Mouse (Mus musculus) embryo, embryonic 10.5 days (tissue): ENCODE results near the gene Ccdc180.
A peak's percentile ranks its signal among the peaks of the same experiment; 100 is the strongest.

Experiments
- DNase-seq: peaks from one replicate; pipeline ENCODE4 v3.0.0-alpha.2; 2015; ENCODE audit warnings: low spot score

The Ccdc180 gene

DNA sequence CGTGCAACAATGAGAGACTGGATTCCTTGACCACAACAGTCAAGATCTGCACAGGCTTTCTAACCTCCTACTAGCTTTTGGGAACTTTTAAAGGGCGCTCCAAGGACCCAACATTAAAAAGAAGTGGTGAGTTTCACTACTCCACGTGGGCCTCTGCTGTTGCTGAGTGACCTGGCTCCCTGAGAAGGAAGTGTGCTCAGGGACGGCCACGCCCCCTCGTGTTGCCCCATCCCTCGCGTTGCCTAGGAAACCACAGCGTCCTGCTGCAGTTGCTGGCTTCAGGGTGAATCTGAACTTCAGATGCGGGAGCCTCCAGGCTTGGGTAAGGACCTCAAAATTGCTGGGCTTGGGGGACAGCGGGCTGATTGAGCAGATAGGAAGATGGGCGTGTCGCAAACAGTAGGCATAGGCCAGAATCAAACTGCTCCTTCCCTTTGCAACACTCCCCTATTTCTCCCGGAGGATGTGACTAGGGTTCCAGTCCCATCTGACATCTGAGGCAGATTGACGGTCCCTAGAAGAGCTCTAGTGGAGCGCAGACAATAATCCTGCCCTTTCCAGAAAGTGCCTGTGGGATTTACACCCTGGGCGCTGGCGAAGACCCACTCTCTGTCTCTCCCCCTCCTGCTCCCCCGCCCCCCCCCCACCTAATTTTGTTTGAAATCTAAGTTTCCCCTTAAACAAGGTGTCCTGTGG lies at the start of gene Ccdc180:
Ccdc180 (plus strand) TSS at position 238 of the 696 bp plus-strand sequence.
- peak; percentile 90 for DNase-seq

DNA sequence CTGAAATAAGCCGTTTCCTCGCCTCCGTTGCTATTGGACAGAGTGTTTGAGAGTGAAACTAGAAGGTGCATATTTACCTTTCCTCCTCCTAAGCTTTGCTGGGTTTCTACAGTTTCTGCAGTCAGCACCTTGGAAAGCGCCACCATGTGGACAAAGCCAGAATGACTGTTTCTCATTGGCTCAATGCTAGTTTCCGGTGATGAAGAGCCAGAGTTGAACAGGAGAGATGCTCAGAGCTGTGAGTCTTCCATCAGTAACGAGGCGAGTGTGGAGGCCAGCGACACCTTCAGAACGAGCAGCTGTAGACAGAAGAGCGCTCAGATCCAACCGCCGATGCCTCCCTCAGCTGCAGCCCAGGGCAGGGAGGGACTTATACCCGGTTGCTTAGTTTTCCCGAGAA lies 45.7 kb upstream of the Ccdc180 start:
- DNase-seq: peak; percentile 75

DNA sequence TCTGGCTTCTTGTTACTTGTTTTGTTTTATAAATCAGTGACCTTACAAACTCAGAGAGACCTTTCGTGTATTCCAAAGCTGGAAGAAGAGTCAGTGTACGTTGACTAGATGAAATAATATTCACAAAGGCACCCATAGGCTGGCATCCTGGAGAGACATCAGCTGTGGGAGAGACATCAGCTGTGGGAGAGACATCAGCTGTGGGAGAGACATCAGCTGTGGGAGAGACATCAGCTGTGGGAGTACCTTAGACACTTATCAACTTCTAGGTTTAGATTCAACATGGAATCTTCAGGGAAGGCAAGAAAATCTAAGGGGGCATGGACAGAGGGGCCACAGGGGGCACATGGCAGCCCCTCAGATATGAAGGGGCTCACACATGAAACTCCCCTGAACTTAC lies 43.8 kb upstream of the Ccdc180 start:
- DNase-seq: no peak

DNA sequence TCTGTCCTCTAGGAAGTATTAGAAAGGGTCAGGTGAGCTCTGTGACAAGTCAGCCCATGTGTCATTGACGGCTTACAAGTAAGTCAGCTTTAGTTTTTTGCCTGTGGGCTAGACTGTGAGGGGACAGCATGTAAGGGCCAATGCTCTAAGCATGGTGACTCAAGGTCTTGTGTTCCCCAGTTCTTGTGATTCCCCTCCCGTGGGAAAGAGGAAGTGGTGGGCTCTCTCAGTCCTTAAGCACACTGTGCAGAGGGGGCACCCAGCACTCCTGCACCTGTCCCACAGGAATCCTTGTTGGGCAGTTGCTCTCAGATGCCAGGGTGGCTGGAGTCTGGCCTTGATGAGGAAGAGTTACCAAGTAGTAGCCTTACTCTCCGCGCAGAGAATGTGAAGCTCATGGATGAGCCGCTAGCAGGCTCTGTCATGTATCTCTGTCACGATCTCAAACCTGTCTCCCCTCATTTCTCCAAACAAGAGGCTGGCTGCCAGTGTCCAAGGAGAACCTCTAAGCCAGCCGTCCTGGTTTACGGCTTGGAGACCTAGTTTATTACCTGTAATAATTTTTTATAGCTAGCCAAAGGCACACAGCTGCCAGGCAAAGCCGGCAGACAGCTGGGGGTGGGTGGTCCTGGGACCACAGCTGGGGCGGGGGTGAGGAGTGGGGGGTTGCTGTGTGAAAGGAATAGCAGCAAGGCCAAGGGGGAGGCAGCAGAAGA lies 41.8 kb upstream of the Ccdc180 start, which contains the start of gene Stra6l:
Stra6l (plus strand) TSS at position 556 of the 716 bp plus-strand sequence.
- no peak for DNase-seq

DNA sequence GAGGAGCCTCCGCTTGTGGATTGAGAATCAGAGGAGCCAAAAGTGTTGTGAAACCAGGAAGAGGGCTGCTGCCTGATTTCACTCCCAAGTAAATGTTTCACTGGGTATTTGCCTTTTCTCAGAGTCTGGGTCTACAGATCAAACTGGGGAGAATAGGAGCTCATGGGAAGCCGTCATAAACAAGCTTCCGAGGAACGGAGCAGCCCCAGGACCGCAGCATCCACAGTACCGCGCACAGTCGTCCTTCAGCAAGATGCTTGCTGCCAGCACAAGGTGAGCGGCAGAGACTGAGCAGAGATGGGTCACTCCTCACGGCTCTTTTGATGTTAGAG lies 41.3 kb upstream of the Ccdc180 start:
- no peak for DNase-seq

DNA sequence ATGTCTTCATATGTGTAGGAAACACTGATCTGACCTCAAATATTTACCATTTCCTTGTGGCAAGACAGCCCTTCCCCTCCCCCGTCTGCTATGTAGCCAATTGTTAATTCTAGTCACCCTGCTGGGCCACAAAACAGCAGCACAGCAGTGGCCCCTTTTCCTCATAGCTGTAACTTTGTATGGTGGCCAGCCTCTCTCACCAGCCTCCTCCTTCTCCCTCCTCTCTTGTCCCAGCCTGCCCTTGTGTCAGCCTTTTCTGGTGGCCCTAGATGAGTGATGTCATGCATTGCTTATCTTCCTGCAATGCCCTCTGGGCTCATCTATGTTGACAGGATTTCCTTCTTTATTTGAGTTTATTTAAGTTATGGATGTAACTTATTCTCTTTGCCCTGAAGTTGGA lies 40.7 kb upstream of the Ccdc180 start:
- peak; percentile 29 for DNase-seq

DNA sequence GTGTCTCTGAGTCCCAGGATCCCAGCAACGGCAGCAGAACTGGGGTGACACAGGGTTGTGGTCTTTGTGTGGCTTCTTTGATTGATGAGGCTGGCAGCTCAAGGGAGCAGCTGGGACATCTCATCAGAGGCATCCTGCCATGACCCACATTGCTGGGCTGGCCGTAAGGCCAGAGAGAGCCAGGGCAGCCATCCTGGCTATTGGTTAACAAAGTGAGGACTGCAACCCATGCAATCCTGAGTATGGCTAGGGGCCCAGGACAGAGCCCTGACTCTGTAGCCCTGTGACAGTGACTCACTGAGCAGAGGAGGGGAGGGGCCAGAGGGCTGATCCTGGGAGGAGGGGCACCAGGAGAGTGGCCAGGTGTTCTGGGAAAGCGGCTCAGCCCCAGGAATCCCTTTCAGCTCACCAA lies 38.5 kb upstream of the Ccdc180 start:
- DNase-seq: peak; percentile 32

DNA sequence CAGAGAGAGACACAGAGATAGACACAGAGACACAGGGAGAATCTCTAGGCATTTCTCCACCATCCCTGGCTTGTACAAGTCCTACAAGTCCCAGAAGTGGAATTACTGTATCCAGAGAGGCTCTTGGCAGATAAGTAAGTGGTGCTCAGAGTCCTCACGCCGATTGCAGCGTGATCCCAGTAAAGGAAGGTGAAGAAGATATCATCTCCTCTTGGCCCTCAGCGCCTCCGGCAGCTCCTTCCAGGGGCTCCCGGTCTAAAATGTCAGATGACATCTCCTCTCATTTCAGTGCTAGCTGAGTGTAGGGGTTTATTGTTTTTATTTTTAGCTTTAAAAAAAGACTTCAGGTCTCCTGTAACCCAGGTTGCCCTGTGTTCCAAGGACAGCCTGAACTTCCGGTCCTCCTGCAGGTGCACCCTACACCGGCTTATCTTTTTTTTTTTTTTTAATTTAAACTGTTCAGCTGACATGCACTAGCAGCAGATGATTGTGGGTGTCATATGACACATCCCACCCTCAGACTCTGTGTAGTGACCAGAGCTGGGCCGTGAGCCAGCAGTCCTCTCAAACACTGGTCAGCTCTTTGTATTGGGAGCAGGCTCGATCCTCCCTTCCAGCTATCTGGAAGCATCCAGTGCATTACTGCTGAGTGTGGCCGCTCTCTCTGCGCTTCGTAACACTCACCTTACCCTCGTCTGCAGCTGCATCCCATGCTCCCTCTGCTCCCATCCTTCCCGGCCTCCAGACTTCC lies 36.4 kb upstream of the Ccdc180 start:
- no peak for DNase-seq

- peak; percentile 92 for DNase-seq
Observed at GRCm38 (mm10) chr4:45855803-45856424, 34.2 kb upstream of the Ccdc180 start.

- no peak for DNase-seq
Observed at GRCm38 (mm10) chr4:45861160-45861559, 28.9 kb upstream of the Ccdc180 start.

GRCm38 (mm10) chr4:45867416-45867815 lies 22.7 kb upstream of the Ccdc180 start:
- no peak for DNase-seq

- peak; percentile 38 for DNase-seq
Observed at GRCm38 (mm10) chr4:45869021-45869815, 20.9 kb upstream of the Ccdc180 start.

- no peak for DNase-seq
Observed at GRCm38 (mm10) chr4:45872147-45872546, 18.0 kb upstream of the Ccdc180 start.

GRCm38 (mm10) chr4:45878929-45879328 lies 11.2 kb upstream of the Ccdc180 start:
- peak; percentile 75 for DNase-seq

DNA sequence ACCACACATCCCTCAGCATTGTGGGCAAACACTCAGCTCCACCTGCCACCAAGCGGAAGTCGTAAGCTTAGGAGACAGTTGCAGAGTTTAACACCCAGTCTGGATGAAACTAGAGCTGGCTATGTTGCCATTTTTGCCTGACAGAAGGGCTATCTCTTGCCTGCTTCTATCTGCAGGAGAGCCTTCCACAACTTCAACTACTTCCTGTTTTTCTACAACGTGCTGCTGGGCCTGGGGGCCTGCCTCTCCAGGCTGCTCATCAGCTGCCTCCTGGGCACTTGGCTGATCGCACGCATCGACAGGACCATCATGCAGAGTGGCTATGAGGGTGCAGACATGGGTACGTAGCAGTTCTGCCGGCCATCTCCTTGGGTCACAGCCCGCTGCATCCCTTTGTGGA lies 7.6 kb upstream of the Ccdc180 start:
- DNase-seq: no peak

GRCm38 (mm10) chr4:45883250-45883649 lies 6.9 kb upstream of the Ccdc180 start:
- no peak for DNase-seq

DNA sequence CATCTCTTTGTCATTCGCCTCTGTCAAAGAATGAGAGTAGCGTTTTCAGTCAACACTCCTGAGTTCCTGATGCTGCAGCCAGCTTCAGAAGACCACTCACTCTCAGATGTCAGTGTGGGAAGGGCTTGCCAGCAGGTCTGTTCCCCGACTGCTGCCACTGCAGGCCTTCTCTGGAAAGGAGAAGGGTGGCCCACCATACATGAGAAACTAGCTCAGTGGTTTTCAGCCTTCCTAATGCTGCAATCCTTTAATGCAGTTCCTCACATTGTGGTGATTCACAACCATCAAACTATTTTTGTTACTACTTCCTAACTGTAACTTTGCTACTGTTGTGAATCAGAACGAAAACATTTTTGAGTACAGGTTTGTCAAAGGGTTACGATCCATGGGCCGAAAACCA lies 616 bp upstream of the Ccdc180 start:
- no peak for DNase-seq

DNA sequence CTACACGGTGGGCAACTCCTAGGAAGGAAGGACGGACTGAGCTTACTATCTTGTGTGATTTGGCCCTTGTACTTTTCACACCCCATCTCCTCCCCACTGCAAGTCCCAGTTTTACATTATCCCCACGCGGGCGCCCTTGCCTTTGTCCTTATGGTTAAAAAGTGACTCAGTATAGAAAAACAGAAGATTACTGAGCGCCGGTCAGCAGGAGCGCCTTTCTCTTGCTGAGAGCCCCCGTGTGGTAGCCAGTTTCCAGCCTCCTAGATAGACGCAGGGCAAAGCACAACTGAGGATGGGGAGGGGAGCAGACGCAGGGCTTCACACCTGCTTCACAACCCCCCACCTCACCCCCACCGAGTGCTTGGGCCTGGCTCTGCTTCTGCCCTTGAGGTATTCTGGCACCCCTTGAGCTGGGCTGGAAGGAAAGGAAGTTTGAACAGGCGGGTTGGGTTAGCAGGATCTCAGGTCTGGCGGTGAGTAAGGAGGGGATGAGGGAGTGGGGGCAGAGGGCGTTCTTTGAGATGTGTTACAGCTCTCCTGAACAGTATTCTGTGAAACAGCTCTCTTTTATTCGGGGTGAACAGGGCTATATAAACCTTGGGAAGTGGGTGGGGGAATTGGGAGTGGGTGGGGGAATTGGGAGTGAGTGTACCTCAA lies 6.5 kb downstream of the Ccdc180 start:
- DNase-seq: peak; percentile 3

GRCm38 (mm10) chr4:45898413-45898812 lies 8.3 kb downstream of the Ccdc180 start:
- no peak for DNase-seq

DNA sequence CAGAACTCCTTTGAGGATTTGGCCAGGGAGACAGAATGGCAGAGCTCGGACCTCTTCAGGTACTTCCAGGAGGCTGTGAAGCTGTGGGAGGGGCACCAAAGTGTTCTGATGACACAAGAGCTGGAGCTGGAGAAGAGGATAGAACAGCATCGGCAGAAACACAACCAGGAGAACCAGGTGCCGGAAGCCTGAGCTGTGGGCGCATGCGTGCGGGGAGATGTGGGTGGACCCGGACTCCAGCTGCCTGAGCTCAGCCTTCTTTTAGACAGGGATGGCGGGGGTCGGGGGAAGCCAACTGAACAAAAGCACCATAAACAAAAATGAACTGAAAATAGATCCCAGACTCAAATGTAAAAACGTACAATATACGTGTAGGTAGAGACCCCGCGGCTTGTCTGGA lies 19.2 kb downstream of the Ccdc180 start:
- no peak for DNase-seq

GRCm38 (mm10) chr4:45909924-45910323 lies 19.8 kb downstream of the Ccdc180 start:
- DNase-seq: no peak
